Mouse (Mus musculus): ENCODE results near the gene Prm2. TPM values are rescaled to one million over a fixed set of nuclear protein-coding genes. Genes with fewer than 3 reads are reported as not detected.
A peak's percentile ranks its signal among the peaks of the same experiment; 100 is the strongest.

The Prm2 gene
- polyA plus RNA-seq, 1 experiment from 2014 or later = not detected

DNA sequence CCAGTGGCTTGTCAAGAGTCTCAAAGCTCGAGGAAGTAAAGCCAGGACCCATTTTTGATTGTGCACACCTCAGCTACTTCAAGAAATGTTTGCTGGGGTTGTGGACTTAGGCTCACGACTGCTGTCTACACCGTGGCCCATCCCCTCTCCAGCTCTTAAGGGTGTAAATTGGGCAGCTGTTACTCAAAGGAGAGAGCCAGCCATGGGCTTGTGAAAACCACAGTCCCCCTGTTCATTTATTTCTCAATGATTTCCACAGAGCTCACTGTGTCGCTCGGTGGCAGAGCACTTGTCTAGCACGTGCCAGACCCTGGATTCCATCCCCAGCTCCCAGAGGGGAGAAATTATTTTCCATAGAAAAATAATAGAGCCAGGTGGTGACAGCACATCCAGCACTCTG lies 39.8 kb downstream of the Prm2 start:
- no peak overlapping the region for H3K4me3 ChIP-seq
- no peak overlapping the region for H3K4me2 ChIP-seq
- no peaks in the 10 kb centered on the region for H3K36me3 ChIP-seq
- H3K4me1 ChIP-seq = peaks cover 3% of the 10 kb centered on the region
- H3K9ac ChIP-seq = no peak overlapping the region
- no peak overlapping the region for H3K27ac ChIP-seq (replicated peaks)
- 71% methylated on average over 6 of the region's 6 CpGs for WGBS
- ATAC-seq (ENCODE audit: extremely low read depth, insufficient number of reproducible peaks, low FRiP score, low TSS enrichment) = no peak
- peaks cover 19% of the 10 kb centered on the region; the same call in 1 of the 2 replicates for H3K27me3 ChIP-seq (replicated peaks)
- H3K9me3 ChIP-seq = no peaks in the 10 kb centered on the region

DNA sequence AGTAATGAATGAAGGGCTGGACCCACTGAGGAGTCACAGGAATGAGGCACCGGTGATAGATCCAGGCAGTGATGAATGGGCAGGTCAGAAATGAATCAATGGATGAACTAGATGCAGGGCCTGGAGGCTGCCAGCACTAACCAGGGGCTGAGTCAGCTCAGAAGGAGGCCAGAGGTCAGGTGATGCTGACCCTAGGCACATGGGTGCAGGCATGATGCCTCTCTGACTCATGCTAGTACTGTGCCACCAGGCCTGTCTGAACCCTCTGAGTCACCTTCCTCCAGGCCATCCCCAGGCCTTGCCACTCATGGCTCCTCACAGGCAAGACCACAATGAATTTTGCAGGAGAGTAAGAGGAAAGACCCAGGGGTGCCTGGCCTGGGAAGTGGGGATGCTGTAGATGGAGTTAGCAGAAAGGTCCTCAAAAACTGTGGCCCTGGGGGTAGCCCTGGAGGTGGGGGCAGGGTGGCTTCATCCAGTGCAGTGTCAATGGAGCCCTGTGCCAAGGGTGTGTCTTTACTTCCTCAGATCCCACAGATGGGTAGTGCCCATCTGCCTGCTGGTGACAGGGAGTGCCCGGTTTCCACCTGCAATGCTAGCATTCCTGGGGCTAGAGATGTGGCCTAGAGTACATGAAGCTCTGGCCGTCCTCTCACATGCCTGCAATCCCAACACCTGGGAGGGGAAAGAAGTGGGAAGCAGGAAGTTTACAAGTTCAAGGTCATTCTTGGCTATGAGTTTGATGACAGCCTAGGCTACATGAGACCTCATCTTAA lies 41.2 kb downstream of the Prm2 start:
- Histone ChIP-seq H3K4me1 (peaks cover 8% of the 10 kb centered on the region), H3K27ac (replicated peaks) (no peak overlapping the region), H3K9me3 (no peaks in the 10 kb centered on the region), H3K9ac (no peak overlapping the region), H3K36me3 (no peaks in the 10 kb centered on the region), H3K4me2 (no peak overlapping the region), H3K4me3 (no peak overlapping the region), H3K27me3 (replicated peaks) (peaks cover 19% of the 10 kb centered on the region; the same call in 1 of the 2 replicates)
- WGBS = 71% methylated on average over 3 of the region's 3 CpGs
- ATAC-seq (ENCODE audit: extremely low read depth, insufficient number of reproducible peaks, low FRiP score, low TSS enrichment) = no peak; the same call in 1 of the 2 replicates

DNA sequence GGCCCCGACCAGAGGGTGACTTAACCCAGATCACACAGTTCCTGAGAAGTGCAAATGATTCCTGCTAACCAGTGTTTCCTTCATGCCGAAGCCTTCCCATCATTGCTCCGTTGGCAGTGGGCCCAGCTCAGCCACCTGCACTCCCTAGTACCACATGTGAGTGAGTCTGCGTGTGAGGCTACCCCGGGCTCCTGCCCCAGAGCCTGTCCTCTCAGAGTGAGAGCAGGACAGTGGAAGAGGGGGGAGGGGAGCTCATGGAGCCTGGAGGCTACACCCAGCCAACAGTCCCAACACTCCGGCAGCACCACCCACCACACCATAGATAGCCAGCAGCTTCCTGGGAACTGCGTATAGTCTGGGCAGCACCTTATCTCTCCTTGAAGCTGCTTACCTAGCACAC lies 46.1 kb downstream of the Prm2 start:
- peaks cover 9% of the 10 kb centered on the region; the same call in 1 of the 2 replicates for H3K27me3 ChIP-seq (replicated peaks)
- 23% methylated on average over 7 of the region's 7 CpGs for WGBS
- no peaks in the 10 kb centered on the region for H3K36me3 ChIP-seq
- H3K4me2 ChIP-seq = no peak overlapping the region
- peaks cover 20% of the 10 kb centered on the region for H3K4me1 ChIP-seq
- ATAC-seq (ENCODE audit: extremely low read depth, insufficient number of reproducible peaks, low FRiP score, low TSS enrichment) = 0 out of 2 replicates have a peak, but pooled peaks have one; percentile 27
- no peak overlapping the region for H3K9ac ChIP-seq
- 0 out of 2 replicates have a peak overlapping the region, but pooled peaks have one; percentile 2 for H3K27ac ChIP-seq (replicated peaks)
- H3K9me3 ChIP-seq = no peaks in the 10 kb centered on the region
- no peak overlapping the region for H3K4me3 ChIP-seq

DNA sequence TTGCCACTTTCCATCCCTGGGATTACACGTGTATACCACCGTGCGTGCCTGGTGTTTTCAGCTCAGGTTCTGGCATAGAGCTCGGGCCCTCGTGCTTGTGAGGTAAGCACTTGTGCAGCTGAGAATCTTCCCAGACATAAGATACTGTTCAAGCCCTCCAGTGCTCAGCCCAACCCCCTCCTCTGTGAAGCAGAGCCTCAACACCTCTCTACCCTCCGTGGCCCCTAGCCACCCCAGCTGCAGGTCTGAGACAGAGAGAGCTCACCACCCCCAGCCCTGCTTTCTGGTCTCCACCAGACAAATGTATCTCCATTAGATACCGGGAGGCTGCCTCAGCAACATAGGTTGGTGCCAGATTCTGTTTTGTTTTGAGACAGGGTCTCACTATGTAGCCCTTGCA lies 46.7 kb downstream of the Prm2 start:
- no peak overlapping the region for H3K4me2 ChIP-seq
- peaks cover 8% of the 10 kb centered on the region; the same call in 1 of the 2 replicates for H3K27me3 ChIP-seq (replicated peaks)
- no peak for ATAC-seq (ENCODE audit: extremely low read depth, insufficient number of reproducible peaks, low FRiP score, low TSS enrichment)
- H3K36me3 ChIP-seq = no peaks in the 10 kb centered on the region
- no peaks in the 10 kb centered on the region for H3K9me3 ChIP-seq
- H3K9ac ChIP-seq = no peak overlapping the region
- H3K4me3 ChIP-seq = no peak overlapping the region
- 26% methylated on average over 7 of the region's 7 CpGs for WGBS
- H3K27ac ChIP-seq (replicated peaks) = 0 out of 2 replicates have a peak overlapping the region, but pooled peaks have one; percentile 2
- peaks cover 20% of the 10 kb centered on the region for H3K4me1 ChIP-seq

Other genes starting within 250 kb of the Prm2 start
- 4.8 and 5.7 TPM in 2 replicates for gene Socs1, start 10.6 kb downstream of the Prm2 start, polyA plus RNA-seq (2015; fragmentation: Nextera tagmentation; extraction: Ambion mirVana)
- gene Tnp2, start 7.5 kb downstream of the Prm2 start, polyA plus RNA-seq (2015; fragmentation: Nextera tagmentation; extraction: Ambion mirVana) = not detected in 2 replicates
- gene Prm3, start 5.2 kb downstream of the Prm2 start, polyA plus RNA-seq (2015; fragmentation: Nextera tagmentation; extraction: Ambion mirVana) = not detected in 2 replicates
- gene Prm1, start 9.7 kb upstream of the Prm2 start, polyA plus RNA-seq (2015; fragmentation: Nextera tagmentation; extraction: Ambion mirVana) = 0.36 TPM in 1 of 2 replicates, not detected in the other
- gene Gm11172, start 16.8 kb upstream of the Prm2 start, polyA plus RNA-seq (2015; fragmentation: Nextera tagmentation; extraction: Ambion mirVana) = not detected in 2 replicates
- gene Rmi2, start 38.9 kb upstream of the Prm2 start, polyA plus RNA-seq (2015; fragmentation: Nextera tagmentation; extraction: Ambion mirVana) = 2.8 and 3.9 TPM in 2 replicates